Mouse (Mus musculus) embryonic facial prominence, embryonic 15.5 days (tissue): ENCODE results near the gene Tmem184a. TPM values are rescaled to one million over a fixed set of nuclear protein-coding genes. Genes with fewer than 3 reads are reported as not detected.
A peak's percentile ranks its signal among the peaks of the same experiment; 100 is the strongest.

Source experiments
- ATAC-seq: fragments of 200-750 bp; cut with Nextera tagmentation; 2 replicates; pipeline ENCODE4 v1.8.0; 2017; ENCODE audit warnings: low read depth, moderate TSS enrichment; ENCODE audit not compliant: insufficient number of reproducible peaks, low FRiP score, low TSS enrichment
- H3K27ac ChIP-seq: fragments of 300-500 bp; sonication (generic); replicated peaks from 2 replicates; pipeline ENCODE4 v1.5.1; 2015; ENCODE audit warnings: mild to moderate bottlenecking, inconsistent platforms
- H3K27me3 ChIP-seq: fragments of 300-500 bp; sonication (generic); 2 replicates; pipeline ENCODE4 v1.6.1; 2015; ENCODE audit warnings: inconsistent platforms
- H3K36me3 ChIP-seq: fragments of 300-500 bp; sonication (generic); 2 replicates; pipeline ENCODE4 v1.6.1; 2015; ENCODE audit warnings: mild to moderate bottlenecking, inconsistent platforms
- H3K4me1 ChIP-seq: fragments of 300-500 bp; sonication (generic); 2 replicates; pipeline ENCODE4 v1.6.1; 2015; ENCODE audit warnings: inconsistent platforms
- H3K4me2 ChIP-seq: fragments of 300-500 bp; sonication (generic); replicated peaks from 2 replicates; pipeline ENCODE4 v1.6.1; 2015; ENCODE audit warnings: mild to moderate bottlenecking, inconsistent platforms
- H3K4me3 ChIP-seq: fragments of 300-500 bp; sonication (generic); replicated peaks from 2 replicates; pipeline ENCODE4 v1.5.1; 2015; ENCODE audit warnings: mild to moderate bottlenecking, inconsistent platforms
- H3K9ac ChIP-seq: fragments of 300-500 bp; sonication (generic); 2 replicates; pipeline ENCODE4 v1.6.1; 2015; ENCODE audit warnings: inconsistent platforms
- H3K9me3 ChIP-seq: fragments of 300-500 bp; sonication (generic); replicated peaks from 2 replicates; pipeline ENCODE4 v1.6.1; 2016; ENCODE audit warnings: inconsistent platforms
- WGBS: fragments of 180-500 bp; shearing (Covaris S2); methylation state at CpG from one replicate; pipeline ENCODE4 v1.1.7; 2015; 5-methylcytosine and 5-hydroxymethylcytosine counted together
- polyA plus RNA-seq: library from polyadenylated mRNA; unstranded; fragments of >200 nt; fragmentation: Nextera tagmentation; extraction: Ambion mirVana; gene quantifications from 2 replicates; pipeline ENCODE4 v1.2.1, GENCODE M21; 2015

Tmem184a gene
- polyA plus RNA-seq, 1 experiment from 2014 or later, result 10.7 TPM

DNA sequence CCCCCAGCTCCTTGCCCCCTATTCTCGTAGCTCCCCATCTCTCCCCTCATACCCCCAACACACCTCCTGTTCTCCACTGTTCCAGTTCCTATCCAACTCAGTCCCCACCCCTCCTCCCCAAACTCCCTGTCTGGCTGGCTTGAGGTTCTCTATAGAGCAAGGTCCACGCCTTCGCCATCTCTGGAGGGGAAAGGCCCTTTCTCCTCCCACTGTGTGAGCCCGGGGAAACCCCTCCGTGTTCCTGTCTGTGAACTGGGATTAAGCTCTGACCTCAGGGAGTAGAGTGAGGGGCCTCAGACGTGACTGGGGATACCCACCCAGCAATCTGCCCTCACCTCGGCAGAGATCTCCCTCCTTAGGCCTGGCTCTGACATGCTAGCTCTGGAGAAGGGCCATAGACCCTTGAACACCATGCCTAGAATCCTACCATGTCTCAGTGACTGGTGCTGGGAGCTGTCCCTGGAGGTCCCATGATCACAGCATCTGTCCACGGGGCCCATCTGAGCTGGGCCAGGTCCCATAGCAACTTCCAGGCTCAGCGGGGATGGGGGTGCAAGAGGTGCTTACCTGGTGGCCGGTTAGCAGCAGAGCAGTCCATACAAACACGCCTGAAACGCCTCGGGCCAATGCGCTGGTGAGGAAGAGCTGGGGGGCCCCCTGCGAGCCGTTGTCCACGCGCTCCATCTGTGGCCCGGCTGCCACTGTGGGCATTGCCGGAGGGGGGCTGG is 7.2 kb downstream of the Tmem184a start:
- WGBS, result 57% methylated on average over 20 of the region's 20 CpGs
- Histone ChIP-seq H3K4me1 (no peaks in the 10 kb centered on the region), H3K4me2 (no peak overlapping the region), H3K27ac (no peak overlapping the region), H3K9me3 (no peaks in the 10 kb centered on the region), H3K9ac (no peak overlapping the region), H3K27me3 (peaks cover 17% of the 10 kb centered on the region), H3K4me3 (no peak overlapping the region), H3K36me3 (no peaks in the 10 kb centered on the region)
- ATAC-seq, result no peak

DNA sequence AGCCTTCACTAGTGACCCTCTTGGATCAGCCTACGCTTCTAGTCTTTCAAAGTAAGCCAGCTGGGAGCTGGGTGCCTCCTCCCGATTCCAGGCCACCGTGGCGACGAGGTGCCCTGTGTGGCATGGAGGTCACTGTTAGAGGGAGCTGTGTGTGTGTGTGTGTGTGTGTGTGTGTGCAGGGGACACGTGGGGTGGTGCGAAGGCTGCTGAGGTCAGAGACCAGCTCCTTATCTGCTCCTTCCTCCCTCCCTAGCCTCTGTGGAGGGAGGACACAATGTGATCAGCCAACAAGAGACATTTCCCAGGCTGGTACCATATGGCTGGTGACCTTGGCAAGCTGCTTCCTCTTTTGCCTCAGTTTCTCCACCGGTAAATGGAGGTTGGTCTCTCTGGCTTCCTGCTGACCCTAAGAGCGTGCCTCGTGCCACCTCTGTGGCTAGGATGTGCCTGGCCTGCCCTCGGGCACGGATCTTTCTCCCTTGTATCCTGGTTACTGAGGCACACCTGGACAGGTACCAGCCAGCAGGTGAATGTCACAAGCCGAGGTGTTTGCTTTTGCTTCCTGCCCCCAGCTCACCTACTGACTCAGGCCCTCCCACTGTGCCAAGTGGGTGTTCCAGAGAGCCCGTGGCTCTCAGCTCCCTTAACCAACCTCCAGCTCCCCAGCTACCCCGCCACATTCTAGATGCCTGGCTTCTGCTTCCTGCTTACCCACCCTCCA is 7.9 kb downstream of the Tmem184a start:
- Histone ChIP-seq H3K27me3 (peaks cover 17% of the 10 kb centered on the region), H3K36me3 (no peaks in the 10 kb centered on the region)
- WGBS, result 78% methylated on average over 15 of the region's 15 CpGs

DNA sequence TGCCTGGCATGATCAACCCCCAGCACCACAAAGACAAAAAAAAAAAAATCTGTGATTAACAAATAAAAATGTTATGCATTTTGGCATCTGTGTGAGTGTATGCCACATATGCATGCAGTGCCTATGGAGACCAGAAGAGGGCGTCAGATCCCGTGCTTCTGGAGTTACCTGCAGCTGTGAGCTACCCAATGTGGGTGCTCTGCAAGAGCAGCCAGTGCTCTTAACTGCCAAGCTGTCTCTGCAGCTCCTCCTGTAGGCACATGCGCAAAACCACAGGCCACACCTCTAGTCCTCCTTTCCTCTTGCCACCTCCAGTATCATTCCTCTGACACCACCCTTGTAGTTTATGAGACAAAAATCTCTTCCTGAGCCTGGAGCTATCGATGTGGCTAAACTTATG is 10.3 kb downstream of the Tmem184a start:
- Histone ChIP-seq H3K4me3 (no peak overlapping the region), H3K4me2 (no peak overlapping the region), H3K27ac (no peak overlapping the region), H3K27me3 (peaks cover 15% of the 10 kb centered on the region), H3K36me3 (no peaks in the 10 kb centered on the region), H3K4me1 (peaks cover 3% of the 10 kb centered on the region; the same call in 1 of the 2 replicates), H3K9me3 (no peaks in the 10 kb centered on the region), H3K9ac (no peak overlapping the region)
- WGBS, result 60% methylated on average over 4 of the region's 4 CpGs
- no peak for ATAC-seq

More for the DNA sequence above, 7.9 kb downstream of the Tmem184a start:
- no peak overlapping the region for H3K4me3 ChIP-seq
- H3K27ac ChIP-seq, result no peak overlapping the region
- no peak for ATAC-seq
- H3K9ac ChIP-seq, result no peak overlapping the region
- no peaks in the 10 kb centered on the region for H3K9me3 ChIP-seq
- no peaks in the 10 kb centered on the region for H3K4me1 ChIP-seq
- no peak overlapping the region for H3K4me2 ChIP-seq

DNA sequence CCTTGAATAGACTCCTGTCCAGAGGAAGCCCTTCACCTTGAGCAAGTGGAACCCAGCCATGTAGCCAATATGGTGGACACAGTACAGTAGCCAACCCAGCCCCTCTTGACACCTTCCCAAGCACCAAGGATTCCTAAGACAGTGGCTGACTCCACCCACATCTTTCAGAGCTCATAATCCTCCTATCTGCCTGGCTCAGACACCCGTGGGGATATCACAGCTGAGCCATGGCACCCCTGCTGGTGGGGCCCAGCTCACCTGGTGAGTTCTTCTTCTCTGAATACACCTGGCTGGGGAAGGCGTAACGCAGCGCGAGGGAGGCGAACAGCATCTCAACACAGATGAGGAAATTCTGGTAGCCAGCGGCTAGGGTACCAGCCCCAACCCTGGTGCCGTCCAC is 13.8 kb downstream of the Tmem184a start:
- 88% methylated on average over 8 of the region's 8 CpGs for WGBS
- Histone ChIP-seq H3K27me3 (no peaks in the 10 kb centered on the region), H3K4me3 (no peak overlapping the region), H3K27ac (no peak overlapping the region), H3K4me2 (no peak overlapping the region), H3K9ac (no peak overlapping the region), H3K36me3 (peaks cover 3% of the 10 kb centered on the region; the same call in 1 of the 2 replicates), H3K9me3 (no peaks in the 10 kb centered on the region), H3K4me1 (peaks cover 16% of the 10 kb centered on the region)
- ATAC-seq, result no peak

DNA sequence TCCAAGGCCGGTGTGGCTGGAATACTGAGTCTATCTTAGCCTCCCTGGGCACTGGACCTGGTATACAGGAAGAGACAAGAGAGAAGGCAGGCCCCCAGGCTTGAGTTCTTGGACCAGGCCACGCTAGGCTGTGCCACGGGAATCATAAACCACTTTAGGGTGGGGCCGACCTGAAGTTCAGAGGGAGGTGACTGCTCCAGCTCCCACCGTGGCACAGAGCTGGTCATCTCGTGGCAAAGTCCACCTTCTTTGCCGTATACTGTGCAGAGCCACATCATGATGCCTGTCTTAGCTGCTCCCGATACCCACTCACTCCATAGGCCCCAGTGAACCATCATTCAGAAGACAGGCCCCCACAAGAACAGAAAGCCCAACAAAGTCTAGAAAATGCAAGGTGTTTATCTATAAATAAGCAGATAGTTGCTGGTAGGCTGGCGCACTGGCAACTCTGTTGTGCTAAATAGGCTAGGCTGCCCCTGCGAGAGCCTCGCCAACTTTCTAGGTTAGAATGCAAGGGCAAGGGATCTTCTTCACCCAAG is 15.1 kb downstream of the Tmem184a start:
- Histone ChIP-seq H3K4me2 (no peak overlapping the region), H3K4me3 (no peak overlapping the region), H3K27me3 (no peaks in the 10 kb centered on the region), H3K4me1 (peaks cover 16% of the 10 kb centered on the region), H3K9me3 (no peaks in the 10 kb centered on the region), H3K9ac (no peak overlapping the region), H3K36me3 (peaks cover 15% of the 10 kb centered on the region), H3K27ac (no peak overlapping the region)
- ATAC-seq, result no peak
- WGBS, result 87% methylated on average over 11 of the region's 11 CpGs

DNA sequence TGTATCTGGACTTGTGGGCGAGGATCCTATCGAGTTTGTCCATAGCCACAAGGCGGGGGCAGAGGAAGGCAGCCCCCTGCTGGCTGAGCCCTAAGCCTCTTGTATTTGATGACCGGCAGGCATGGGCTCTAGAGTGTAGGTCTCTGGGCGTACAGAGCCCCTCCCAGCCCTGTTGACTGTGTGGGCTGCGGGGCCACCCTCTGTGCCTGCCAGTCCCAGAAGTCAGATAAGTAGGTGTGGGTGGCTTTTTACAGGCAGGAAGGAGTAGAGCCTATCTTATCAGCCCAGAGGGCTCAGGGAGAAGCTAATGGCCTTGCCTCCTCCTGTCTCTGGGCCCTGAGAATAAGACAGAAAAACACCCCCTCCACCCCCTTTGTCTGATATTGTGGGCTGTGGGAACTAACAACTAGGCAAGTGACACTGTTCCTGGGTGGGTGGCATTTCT is 15.6 kb downstream of the Tmem184a start:
- Histone ChIP-seq H3K4me2 (no peak overlapping the region), H3K27me3 (no peaks in the 10 kb centered on the region), H3K4me3 (no peak overlapping the region), H3K9me3 (no peaks in the 10 kb centered on the region), H3K27ac (no peak overlapping the region), H3K4me1 (peaks cover 16% of the 10 kb centered on the region), H3K9ac (no peak overlapping the region), H3K36me3 (peaks cover 15% of the 10 kb centered on the region)
- 11% methylated on average over 6 of the region's 6 CpGs for WGBS
- no peak for ATAC-seq

DNA sequence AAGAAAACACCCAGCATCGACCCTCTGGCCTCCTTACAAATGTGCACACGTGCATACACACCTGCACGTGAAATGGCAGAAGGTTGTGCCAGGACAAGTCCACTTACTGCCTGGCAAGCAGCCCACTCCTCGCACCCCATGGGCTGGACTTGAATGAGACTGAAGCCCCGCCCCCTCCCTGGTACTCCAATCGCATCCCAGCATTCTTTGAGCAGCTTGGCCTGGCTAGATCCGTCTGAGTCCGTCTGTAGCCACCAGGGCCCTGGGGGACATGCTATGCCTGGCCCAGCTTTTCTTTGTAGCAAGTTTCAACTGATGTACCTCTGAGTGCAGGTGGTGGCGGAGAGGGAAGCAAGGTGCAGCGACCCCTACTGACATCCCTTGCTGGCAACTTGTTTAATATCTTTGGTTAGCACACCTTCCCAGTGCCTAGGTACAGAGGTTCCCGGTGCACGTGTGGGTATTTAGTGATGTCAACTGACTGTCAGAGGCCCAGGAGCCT is 16.1 kb downstream of the Tmem184a start:
- H3K9ac ChIP-seq, result no peak overlapping the region
- H3K4me2 ChIP-seq, result peak overlapping the region; percentile 30; the same call in 1 of the 2 replicates
- H3K36me3 ChIP-seq, result peaks cover 15% of the 10 kb centered on the region
- H3K4me3 ChIP-seq, result no peak overlapping the region
- peaks cover 16% of the 10 kb centered on the region for H3K4me1 ChIP-seq
- WGBS, result 10% methylated on average over 12 of the region's 12 CpGs
- H3K27me3 ChIP-seq, result no peaks in the 10 kb centered on the region
- no peak for ATAC-seq
- H3K27ac ChIP-seq, result no peak overlapping the region
- no peaks in the 10 kb centered on the region for H3K9me3 ChIP-seq

DNA sequence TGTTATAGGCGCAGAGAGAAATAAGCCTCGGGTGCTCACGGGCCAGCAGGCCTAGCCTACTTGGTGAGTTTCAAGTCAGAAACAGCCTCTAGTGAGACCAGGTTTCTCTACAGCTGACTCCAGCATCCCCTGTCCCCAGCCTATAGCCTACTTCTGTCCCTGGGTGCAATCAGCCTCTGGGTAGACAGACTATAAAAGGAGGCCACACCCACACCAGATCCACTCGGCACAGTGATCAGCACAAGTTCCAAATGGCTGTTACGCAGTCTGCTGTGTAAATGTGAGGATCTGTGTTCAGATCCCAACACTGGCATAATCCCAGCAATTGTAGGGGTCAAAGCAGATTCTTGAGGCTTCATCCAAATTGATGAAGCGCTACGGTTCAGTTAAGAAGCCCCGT is 16.6 kb downstream of the Tmem184a start:
- ATAC-seq, result no peak
- Histone ChIP-seq H3K4me3 (no peak overlapping the region), H3K27ac (no peak overlapping the region), H3K9ac (no peak overlapping the region), H3K27me3 (no peaks in the 10 kb centered on the region), H3K9me3 (no peaks in the 10 kb centered on the region), H3K4me1 (peaks cover 20% of the 10 kb centered on the region), H3K36me3 (peaks cover 15% of the 10 kb centered on the region), H3K4me2 (no peak overlapping the region)
- 72% methylated on average over 8 of the region's 8 CpGs for WGBS

DNA sequence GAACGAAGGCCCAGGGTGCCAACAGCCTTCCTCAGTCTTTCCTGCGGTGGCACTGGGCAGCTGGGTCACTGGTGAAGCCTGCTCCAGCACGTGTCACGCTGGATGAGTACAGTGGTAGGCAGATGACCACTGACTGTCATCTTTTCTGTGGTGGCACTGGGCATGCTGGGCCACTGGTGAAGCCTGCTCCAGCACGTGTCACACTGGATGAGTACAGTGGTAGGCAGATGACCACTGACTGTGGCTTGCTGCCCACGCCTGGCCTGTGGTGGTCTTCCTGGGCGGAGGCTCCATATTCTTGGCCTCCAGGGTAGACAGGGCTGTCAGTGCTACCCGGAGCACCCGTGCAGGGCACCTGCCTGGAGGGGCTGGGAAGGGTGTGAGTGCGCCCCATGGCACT is 17.8 kb downstream of the Tmem184a start:
- no peak for ATAC-seq
- H3K4me3 ChIP-seq, result no peak overlapping the region
- no peaks in the 10 kb centered on the region for H3K9me3 ChIP-seq
- no peak overlapping the region for H3K27ac ChIP-seq
- H3K4me2 ChIP-seq, result no peak overlapping the region
- H3K4me1 ChIP-seq, result peaks cover 33% of the 10 kb centered on the region
- H3K9ac ChIP-seq, result no peak overlapping the region
- peaks cover 15% of the 10 kb centered on the region for H3K36me3 ChIP-seq
- 88% methylated on average over 10 of the region's 10 CpGs for WGBS
- no peaks in the 10 kb centered on the region for H3K27me3 ChIP-seq

DNA sequence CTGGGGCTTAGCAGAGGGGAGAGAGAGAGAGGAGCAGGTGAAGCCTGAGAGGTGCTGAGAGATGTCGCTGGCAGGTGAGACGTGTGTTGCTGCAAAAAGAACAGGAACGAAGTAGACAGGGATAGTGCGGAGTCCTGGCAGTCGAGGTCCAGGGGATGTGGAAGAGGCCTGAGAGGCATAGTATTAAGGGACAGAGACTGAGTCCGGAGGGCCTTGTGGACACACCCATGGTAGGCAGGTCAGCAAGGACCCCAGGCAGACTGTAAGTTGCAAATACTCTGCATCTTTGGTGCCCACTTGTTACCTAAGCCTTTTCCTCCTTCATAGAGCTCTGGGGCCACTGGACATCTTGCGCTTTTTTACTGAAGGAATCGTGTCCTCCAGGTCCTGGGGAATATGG is 18.5 kb downstream of the Tmem184a start:
- Histone ChIP-seq H3K9me3 (no peaks in the 10 kb centered on the region), H3K9ac (no peak overlapping the region), H3K4me3 (no peak overlapping the region), H3K27ac (no peak overlapping the region), H3K27me3 (no peaks in the 10 kb centered on the region), H3K4me1 (peaks cover 40% of the 10 kb centered on the region), H3K4me2 (no peak overlapping the region), H3K36me3 (peaks cover 15% of the 10 kb centered on the region)
- no peak for ATAC-seq
- WGBS, result 93% methylated on average over 8 of the region's 8 CpGs

DNA sequence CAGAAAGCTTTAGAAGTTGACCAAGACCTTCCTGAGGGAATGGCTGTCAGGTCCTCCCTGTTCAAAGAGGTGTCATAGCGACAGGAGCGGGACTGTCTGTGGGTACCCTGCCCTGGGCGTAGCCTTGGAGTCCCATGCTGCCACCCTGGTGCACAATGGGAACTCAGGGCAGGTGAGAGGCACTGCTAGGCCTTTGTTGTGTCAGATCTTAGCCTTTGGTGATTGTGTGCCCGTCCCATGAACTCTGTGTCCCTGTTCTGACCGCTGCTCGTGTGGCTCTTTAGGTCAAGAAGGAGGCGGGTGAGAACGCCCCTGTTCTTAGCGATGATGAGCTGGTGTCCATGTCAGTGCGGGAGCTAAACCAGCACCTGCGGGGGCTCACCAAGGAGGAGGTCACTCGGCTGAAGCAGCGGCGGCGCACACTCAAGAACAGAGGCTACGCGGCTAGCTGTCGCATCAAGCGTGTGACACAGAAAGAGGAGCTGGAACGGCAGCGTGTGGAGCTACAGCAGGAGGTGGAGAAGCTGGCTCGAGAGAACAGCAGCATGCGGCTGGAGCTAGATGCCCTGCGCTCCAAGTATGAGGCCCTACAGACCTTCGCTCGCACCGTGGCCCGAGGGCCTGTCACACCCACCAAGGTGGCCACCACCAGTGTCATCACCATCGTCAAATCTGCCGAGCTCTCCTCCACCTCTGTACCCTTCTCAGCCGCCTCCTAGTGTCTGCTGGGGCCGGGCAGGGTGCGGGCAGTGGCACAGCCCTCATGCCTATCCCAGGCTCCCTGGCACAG is 19.7 kb downstream of the Tmem184a start:
- H3K27ac ChIP-seq, result no peak overlapping the region
- H3K4me3 ChIP-seq, result no peak overlapping the region
- WGBS, result 89% methylated on average over 33 of the region's 33 CpGs
- no peak for ATAC-seq
- H3K36me3 ChIP-seq, result peaks cover 15% of the 10 kb centered on the region
- no peaks in the 10 kb centered on the region for H3K9me3 ChIP-seq
- H3K27me3 ChIP-seq, result no peaks in the 10 kb centered on the region
- H3K9ac ChIP-seq, result no peak overlapping the region
- H3K4me2 ChIP-seq, result no peak overlapping the region
- H3K4me1 ChIP-seq, result peaks cover 47% of the 10 kb centered on the region
